Mouse (Mus musculus): Measurements from ENCODE around the gene Crebrf. TPM values are rescaled to one million over a fixed set of nuclear protein-coding genes. Genes with fewer than 3 reads are reported as not detected.

Crebrf gene
- polyA plus RNA-seq, 1 experiment from 2014 or later = 1.8 TPM

GRCm38 (mm10) chr17:26710049-26710448, 5.4 kb upstream of the Crebrf start:
- DNase-seq (ENCODE audit: low spot score) = no peak
- peak overlapping the region; percentile 39 for H3K9ac ChIP-seq (ENCODE audit: low read depth, low read length)
- peak; percentile 72 for ATAC-seq (replicated peaks; ENCODE audit: low FRiP score)
- no peaks in the 10 kb centered on the region for H3K36me3 ChIP-seq (ENCODE audit: control insufficient read depth, insufficient read depth, low read length)
- peak overlapping the region; percentile 84 for H3K27ac ChIP-seq (ENCODE audit: low read depth, low read length)
- 26% methylated on average over 6 of the region's 6 CpGs for WGBS
- H3K4me1 ChIP-seq (replicated peaks; ENCODE audit: control insufficient read depth, insufficient read depth, low read length) = peaks cover 54% of the 10 kb centered on the region
- no peaks in the 10 kb centered on the region for H3K9me3 ChIP-seq (ENCODE audit: control insufficient read depth, low read length)
- no peaks in the 10 kb centered on the region for H3K27me3 ChIP-seq (replicated peaks; ENCODE audit: control insufficient read depth, insufficient read depth, low read length)
- H3K4me2 ChIP-seq = peak overlapping the region; percentile 5
- H3K4me3 ChIP-seq (ENCODE audit: low read depth, low read length) = no peak overlapping the region

GRCm38 (mm10) chr17:26715916-26716717, 667 bp downstream of the Crebrf start:
- Histone ChIP-seq H3K27me3 (replicated peaks; ENCODE audit: control insufficient read depth, insufficient read depth, low read length) (no peaks in the 10 kb centered on the region), H3K9ac (ENCODE audit: low read depth, low read length) (peak overlapping the region; percentile 70), H3K4me1 (replicated peaks; ENCODE audit: control insufficient read depth, insufficient read depth, low read length) (peaks cover 15% of the 10 kb centered on the region), H3K9me3 (ENCODE audit: control insufficient read depth, low read length) (no peaks in the 10 kb centered on the region), H3K36me3 (ENCODE audit: control insufficient read depth, insufficient read depth, low read length) (no peaks in the 10 kb centered on the region), H3K27ac (ENCODE audit: low read depth, low read length) (peak overlapping the region; percentile 90), H3K4me2 (peak overlapping the region; percentile 75), H3K4me3 (ENCODE audit: low read depth, low read length) (peak overlapping the region; percentile 99)
- ATAC-seq (replicated peaks; ENCODE audit: low FRiP score) (peak; percentile 97), DNase-seq (ENCODE audit: low spot score) (peak; percentile 97)
- under 1% methylated on average over 65 of the region's 75 CpGs for WGBS

- Histone ChIP-seq H3K4me2 (no peak overlapping the region), H3K27ac (ENCODE audit: low read depth, low read length) (no peak overlapping the region), H3K4me3 (ENCODE audit: low read depth, low read length) (no peak overlapping the region), H3K9me3 (ENCODE audit: control insufficient read depth, low read length) (no peaks in the 10 kb centered on the region), H3K27me3 (replicated peaks; ENCODE audit: control insufficient read depth, insufficient read depth, low read length) (no peaks in the 10 kb centered on the region), H3K9ac (ENCODE audit: low read depth, low read length) (no peak overlapping the region), H3K4me1 (replicated peaks; ENCODE audit: control insufficient read depth, insufficient read depth, low read length) (peaks cover 16% of the 10 kb centered on the region), H3K36me3 (ENCODE audit: control insufficient read depth, insufficient read depth, low read length) (no peaks in the 10 kb centered on the region)
- WGBS = 63% methylated on average over 2 of the region's 2 CpGs
- DNase-seq (ENCODE audit: low spot score) (no peak), ATAC-seq (replicated peaks; ENCODE audit: low FRiP score) (no peak)
These were observed 2.4 kb downstream of the Crebrf start for GRCm38 (mm10) chr17:26717868-26718267.

- no peak overlapping the region for H3K4me3 ChIP-seq (ENCODE audit: low read depth, low read length)
- no peaks in the 10 kb centered on the region for H3K27me3 ChIP-seq (replicated peaks; ENCODE audit: control insufficient read depth, insufficient read depth, low read length)
- ATAC-seq (replicated peaks; ENCODE audit: low FRiP score) = no peak
- no peak overlapping the region for H3K4me2 ChIP-seq
- no peaks in the 10 kb centered on the region for H3K36me3 ChIP-seq (ENCODE audit: control insufficient read depth, insufficient read depth, low read length)
- no peaks in the 10 kb centered on the region for H3K9me3 ChIP-seq (ENCODE audit: control insufficient read depth, low read length)
- peaks cover 19% of the 10 kb centered on the region for H3K4me1 ChIP-seq (replicated peaks; ENCODE audit: control insufficient read depth, insufficient read depth, low read length)
- H3K27ac ChIP-seq (ENCODE audit: low read depth, low read length) = no peak overlapping the region; the same call in 1 of the 2 replicates
- no peak overlapping the region for H3K9ac ChIP-seq (ENCODE audit: low read depth, low read length)
- no peak for DNase-seq (ENCODE audit: low spot score)
These were observed 4.0 kb downstream of the Crebrf start for GRCm38 (mm10) chr17:26719405-26719804.

- H3K9ac ChIP-seq (ENCODE audit: low read depth, low read length) = no peak overlapping the region; the same call in 1 of the 2 replicates
These were observed 6.4 kb downstream of the Crebrf start for GRCm38 (mm10) chr17:26721802-26722201.

GRCm38 (mm10) chr17:26724790-26725189, 9.3 kb downstream of the Crebrf start:
- no peaks in the 10 kb centered on the region for H3K9me3 ChIP-seq (ENCODE audit: control insufficient read depth, low read length)
- DNase-seq (ENCODE audit: low spot score) = no peak
- peaks cover 10% of the 10 kb centered on the region for H3K4me1 ChIP-seq (replicated peaks; ENCODE audit: control insufficient read depth, insufficient read depth, low read length)
- no peak overlapping the region for H3K4me3 ChIP-seq (ENCODE audit: low read depth, low read length)
- H3K4me2 ChIP-seq = no peak overlapping the region
- H3K36me3 ChIP-seq (ENCODE audit: control insufficient read depth, insufficient read depth, low read length) = no peaks in the 10 kb centered on the region
- peak; percentile 54; the same call in 1 of the 2 replicates for ATAC-seq (replicated peaks; ENCODE audit: low FRiP score)
- H3K27ac ChIP-seq (ENCODE audit: low read depth, low read length) = no peak overlapping the region
- H3K9ac ChIP-seq (ENCODE audit: low read depth, low read length) = no peak overlapping the region
- H3K27me3 ChIP-seq (replicated peaks; ENCODE audit: control insufficient read depth, insufficient read depth, low read length) = no peaks in the 10 kb centered on the region
- 39% methylated on average over 1 of the region's 1 CpGs for WGBS

More at GRCm38 (mm10) chr17:26721802-26722201, 6.4 kb downstream of the Crebrf start:
- no peak overlapping the region for H3K4me3 ChIP-seq (ENCODE audit: low read depth, low read length)
- no peak overlapping the region for H3K27ac ChIP-seq (ENCODE audit: low read depth, low read length)
- 38% methylated on average over 2 of the region's 2 CpGs for WGBS
- H3K4me1 ChIP-seq (replicated peaks; ENCODE audit: control insufficient read depth, insufficient read depth, low read length) = peaks cover 16% of the 10 kb centered on the region
- H3K9me3 ChIP-seq (ENCODE audit: control insufficient read depth, low read length) = no peaks in the 10 kb centered on the region
- no peaks in the 10 kb centered on the region for H3K27me3 ChIP-seq (replicated peaks; ENCODE audit: control insufficient read depth, insufficient read depth, low read length)
- no peaks in the 10 kb centered on the region for H3K36me3 ChIP-seq (ENCODE audit: control insufficient read depth, insufficient read depth, low read length)
- no peak; the same call in 1 of the 2 replicates for ATAC-seq (replicated peaks; ENCODE audit: low FRiP score)
- no peak overlapping the region for H3K4me2 ChIP-seq
- no peak for DNase-seq (ENCODE audit: low spot score)

GRCm38 (mm10) chr17:26726674-26727073, 11.2 kb downstream of the Crebrf start:
- no peaks in the 10 kb centered on the region for H3K36me3 ChIP-seq (ENCODE audit: control insufficient read depth, insufficient read depth, low read length)
- H3K27me3 ChIP-seq (replicated peaks; ENCODE audit: control insufficient read depth, insufficient read depth, low read length) = no peaks in the 10 kb centered on the region
- no peak overlapping the region for H3K9ac ChIP-seq (ENCODE audit: low read depth, low read length)
- H3K4me3 ChIP-seq (ENCODE audit: low read depth, low read length) = no peak overlapping the region
- H3K4me2 ChIP-seq = no peak overlapping the region
- H3K27ac ChIP-seq (ENCODE audit: low read depth, low read length) = no peak overlapping the region
- 69% methylated on average over 1 of the region's 1 CpGs for WGBS
- no peaks in the 10 kb centered on the region for H3K9me3 ChIP-seq (ENCODE audit: control insufficient read depth, low read length)
- H3K4me1 ChIP-seq (replicated peaks; ENCODE audit: control insufficient read depth, insufficient read depth, low read length) = peaks cover 7% of the 10 kb centered on the region
- DNase-seq (ENCODE audit: low spot score) = no peak
- ATAC-seq (replicated peaks; ENCODE audit: low FRiP score) = no peak

GRCm38 (mm10) chr17:26727110-26727755, 11.8 kb downstream of the Crebrf start:
- Histone ChIP-seq H3K36me3 (ENCODE audit: control insufficient read depth, insufficient read depth, low read length) (no peaks in the 10 kb centered on the region), H3K27me3 (replicated peaks; ENCODE audit: control insufficient read depth, insufficient read depth, low read length) (no peaks in the 10 kb centered on the region), H3K4me3 (ENCODE audit: low read depth, low read length) (no peak overlapping the region), H3K4me2 (no peak overlapping the region), H3K27ac (ENCODE audit: low read depth, low read length) (no peak overlapping the region), H3K4me1 (replicated peaks; ENCODE audit: control insufficient read depth, insufficient read depth, low read length) (peaks cover 6% of the 10 kb centered on the region), H3K9ac (ENCODE audit: low read depth, low read length) (no peak overlapping the region), H3K9me3 (ENCODE audit: control insufficient read depth, low read length) (no peaks in the 10 kb centered on the region)
- DNase-seq (ENCODE audit: low spot score) = no peak
- WGBS = 68% methylated on average over 3 of the region's 3 CpGs
- no peak for ATAC-seq (replicated peaks; ENCODE audit: low FRiP score)
